Mouse (Mus musculus): ENCODE data around the gene Tenm3. TPM values are rescaled to one million over a fixed set of nuclear protein-coding genes. Genes with fewer than 3 reads are reported as not detected.

Tenm3 gene
- total and polyA plus RNA-seq, 3 experiments = 0.03 to 0.08 (median 0.07) TPM

DNA sequence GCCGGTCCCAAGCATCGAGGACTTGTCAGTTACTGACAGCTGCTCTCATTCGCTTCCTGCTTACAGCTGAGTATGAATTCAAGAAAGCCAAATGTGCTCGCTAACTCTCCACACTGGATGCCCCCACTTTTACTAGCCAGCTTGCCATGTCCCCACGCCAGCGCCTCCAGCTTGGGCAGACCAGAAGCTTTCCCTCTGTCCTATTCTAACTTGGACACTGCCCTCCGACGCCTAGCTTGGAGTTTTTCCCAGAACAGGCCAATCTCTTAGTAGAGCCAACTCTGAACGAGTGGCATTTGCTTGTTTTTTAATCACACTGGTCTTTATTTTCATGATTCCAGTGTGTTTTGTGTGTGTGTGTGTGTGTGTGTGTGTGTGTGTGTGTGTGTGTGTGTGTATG, 644.6 kb downstream of the Tenm3 start:
- no peaks in the 10 kb centered on the region for H3K27me3 ChIP-seq (replicated peaks)
- H3K4me2 ChIP-seq (ENCODE audit: insufficient read depth, low read depth, poor library complexity, severe bottlenecking) = no peak overlapping the region
- no peaks in the 10 kb centered on the region for H3K4me1 ChIP-seq (ENCODE audit: control insufficient read depth in 1 of 2, insufficient read depth in 2 of 2)
- DNase-seq (ENCODE audit: extremely low read depth) = no peak
- no peak overlapping the region for H3K27ac ChIP-seq (ENCODE audit: insufficient read depth, low read depth)
- TF ChIP-seq POLR2A (IDR thresholded peaks at IDR 0.05; ENCODE audit: low read depth, low read length) (no peak), NRF1 (IDR thresholded peaks at IDR 0.05; ENCODE audit: low read depth, low read length) (no peak), JUND (conservative IDR thresholded peaks at IDR 0.05; ENCODE audit: low read depth, low read length) (no peak), KAT2A (IDR thresholded peaks at IDR 0.05; ENCODE audit: insufficient replicate concordance, low read length) (no peak), CHD2 (IDR thresholded peaks at IDR 0.05; ENCODE audit: low read length) (no peak), ELF1 (IDR thresholded peaks at IDR 0.05; ENCODE audit: low read depth, low read length) (no peak), MAX (IDR thresholded peaks at IDR 0.05; ENCODE audit: low read length) (no peak), CTCF (conservative IDR thresholded peaks at IDR 0.05 in 1 of 2, IDR thresholded peaks at IDR 0.05 in 1 of 2; ENCODE audit: low read depth in 2 of 2, low read length in 2 of 2) (no peak), ZC3H11A (IDR thresholded peaks at IDR 0.05; ENCODE audit: low read depth, low read length) (no peak), GABPA (IDR thresholded peaks at IDR 0.05; ENCODE audit: insufficient replicate concordance, low read depth, low read length) (no peak), MEF2A (IDR thresholded peaks at IDR 0.05; ENCODE audit: borderline replicate concordance, low read depth, low read length) (no peak), UBTF (IDR thresholded peaks at IDR 0.05; ENCODE audit: low read depth, low read length) (no peak), RCOR1 (conservative IDR thresholded peaks at IDR 0.05; ENCODE audit: low read depth, low read length) (no peak), MYC (IDR thresholded peaks at IDR 0.05; ENCODE audit: low read depth, low read length) (no peak), NELFE (IDR thresholded peaks at IDR 0.05; ENCODE audit: low read depth, low read length) (no peak), MXI1 (IDR thresholded peaks at IDR 0.05; ENCODE audit: low read depth, low read length) (no peak), BHLHE40 (IDR thresholded peaks at IDR 0.05; ENCODE audit: low read depth, low read length) (no peak), CHD1 (IDR thresholded peaks at IDR 0.05; ENCODE audit: low read depth, low read length) (no peak), JUN (IDR thresholded peaks at IDR 0.05; ENCODE audit: insufficient read depth, low read depth, low read length) (no peak)
- H3K4me3 ChIP-seq (replicated peaks in 1 of 3; ENCODE audit: low read depth in 2 of 3, low read length in 2 of 3, poor library complexity in 1 of 3) = no peak overlapping the region
- peaks cover 69% of the 10 kb centered on the region for H3K9me3 ChIP-seq (replicated peaks; ENCODE audit: low read length)
- no peak overlapping the region for H3K9ac ChIP-seq (ENCODE audit: insufficient read depth, low read depth)
- H3K36me3 ChIP-seq (replicated peaks in 1 of 2; ENCODE audit: control insufficient read depth in 1 of 2, insufficient read depth in 1 of 2, low read length in 1 of 2) = no peaks in the 10 kb centered on the region
- in situ Hi-C loops (cut with MboI; ENCODE audit: low pct_ligation_motif_present, low pct_unique_long_range_greater_than_20kb, low sequenced_read_pairs) = no loop called here
- H3K79me2 ChIP-seq (replicated peaks; ENCODE audit: control insufficient read depth, extremely low read depth, insufficient read depth, poor library complexity, severe bottlenecking) = no peaks in the 10 kb centered on the region
- dilution Hi-C loops (cut with MboI; ENCODE audit: extremely low pct_ligation_motif_present, extremely low pct_unique_long_range_greater_than_20kb, low sequenced_read_pairs) = no loop called here

DNA sequence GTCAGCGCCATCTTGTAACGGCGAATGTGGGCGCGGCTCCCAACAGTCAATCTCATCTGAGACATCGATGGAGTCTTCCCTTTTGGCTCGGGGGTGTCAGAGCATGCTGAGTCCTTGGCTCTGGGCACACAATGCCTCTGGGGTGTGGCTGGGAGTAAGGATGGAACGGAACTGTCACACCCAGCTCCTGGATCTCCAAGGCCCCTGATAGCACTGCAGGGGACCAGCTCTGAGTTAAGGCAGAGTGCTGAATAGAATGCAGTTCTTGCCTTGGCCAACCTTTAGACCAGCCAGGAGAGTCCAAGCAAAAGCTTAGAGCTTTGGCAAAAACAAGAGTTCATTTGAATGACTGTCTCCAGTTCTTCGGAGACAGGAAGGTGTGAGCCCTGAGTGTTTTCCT, 647.8 kb downstream of the Tenm3 start:
- DNase-seq (ENCODE audit: extremely low read depth) = no peak
- Histone ChIP-seq H3K9me3 (replicated peaks; ENCODE audit: low read length) (peaks cover 42% of the 10 kb centered on the region), H3K4me3 (replicated peaks in 1 of 3; ENCODE audit: low read depth in 2 of 3, low read length in 2 of 3, poor library complexity in 1 of 3) (no peak overlapping the region), H3K79me2 (replicated peaks; ENCODE audit: control insufficient read depth, extremely low read depth, insufficient read depth, poor library complexity, severe bottlenecking) (no peaks in the 10 kb centered on the region), H3K36me3 (replicated peaks in 1 of 2; ENCODE audit: control insufficient read depth in 1 of 2, insufficient read depth in 1 of 2, low read length in 1 of 2) (no peaks in the 10 kb centered on the region), H3K27ac (ENCODE audit: insufficient read depth, low read depth) (no peak overlapping the region), H3K4me2 (ENCODE audit: insufficient read depth, low read depth, poor library complexity, severe bottlenecking) (no peak overlapping the region), H3K4me1 (ENCODE audit: control insufficient read depth in 1 of 2, insufficient read depth in 2 of 2) (no peaks in the 10 kb centered on the region), H3K9ac (ENCODE audit: insufficient read depth, low read depth) (no peak overlapping the region), H3K27me3 (replicated peaks) (no peaks in the 10 kb centered on the region)
- TF ChIP-seq UBTF (IDR thresholded peaks at IDR 0.05; ENCODE audit: low read depth, low read length) (no peak), NRF1 (IDR thresholded peaks at IDR 0.05; ENCODE audit: low read depth, low read length) (no peak), NELFE (IDR thresholded peaks at IDR 0.05; ENCODE audit: low read depth, low read length) (no peak), SIN3A (IDR thresholded peaks at IDR 0.05; ENCODE audit: low read length) (no peak), ELF1 (IDR thresholded peaks at IDR 0.05; ENCODE audit: low read depth, low read length) (no peak), TCF12 (IDR thresholded peaks at IDR 0.05; ENCODE audit: low read depth, low read length) (no peak), TBP (conservative IDR thresholded peaks at IDR 0.05; ENCODE audit: low read depth, low read length) (no peak), POLR2A (IDR thresholded peaks at IDR 0.05; ENCODE audit: low read depth, low read length) (no peak), ZC3H11A (IDR thresholded peaks at IDR 0.05; ENCODE audit: low read depth, low read length) (no peak), PAX5 (IDR thresholded peaks at IDR 0.05; ENCODE audit: low read length) (no peak), RAD21 (IDR thresholded peaks at IDR 0.05; ENCODE audit: low read depth, low read length) (no peak), KAT2A (IDR thresholded peaks at IDR 0.05; ENCODE audit: insufficient replicate concordance, low read length) (no peak), JUND (conservative IDR thresholded peaks at IDR 0.05; ENCODE audit: low read depth, low read length) (no peak), EP300 (IDR thresholded peaks at IDR 0.05; ENCODE audit: low read length) (no peak), BHLHE40 (IDR thresholded peaks at IDR 0.05; ENCODE audit: low read depth, low read length) (no peak), MAZ (IDR thresholded peaks at IDR 0.05; ENCODE audit: low read depth, low read length) (no peak)
- dilution Hi-C loops (cut with MboI; ENCODE audit: extremely low pct_ligation_motif_present, extremely low pct_unique_long_range_greater_than_20kb, low sequenced_read_pairs) (no loop called here), in situ Hi-C loops (cut with MboI; ENCODE audit: low pct_ligation_motif_present, low pct_unique_long_range_greater_than_20kb, low sequenced_read_pairs) (no loop called here)

Measured in CH12.LX (cell line).